Mouse (Mus musculus) bone marrow, adult 2 months (tissue): ENCODE results near the gene Fyco1.

ENCODE experiments used
- CTCF ChIP-seq: fragments of 200-500 bp; IDR thresholded peaks from 2 replicates; pipeline ENCODE4 v1.5.1; 2011; ENCODE audit warnings: low read length, control low read depth; ENCODE audit not compliant: control insufficient read depth, insufficient read depth
- POLR2A ChIP-seq: fragments of 200-500 bp; IDR thresholded peaks from 2 replicates; pipeline ENCODE4 v1.6.1; 2011; ENCODE audit warnings: low read depth, mild to moderate bottlenecking, control low read depth, low read length, borderline replicate concordance; ENCODE audit not compliant: control insufficient read depth

DNA sequence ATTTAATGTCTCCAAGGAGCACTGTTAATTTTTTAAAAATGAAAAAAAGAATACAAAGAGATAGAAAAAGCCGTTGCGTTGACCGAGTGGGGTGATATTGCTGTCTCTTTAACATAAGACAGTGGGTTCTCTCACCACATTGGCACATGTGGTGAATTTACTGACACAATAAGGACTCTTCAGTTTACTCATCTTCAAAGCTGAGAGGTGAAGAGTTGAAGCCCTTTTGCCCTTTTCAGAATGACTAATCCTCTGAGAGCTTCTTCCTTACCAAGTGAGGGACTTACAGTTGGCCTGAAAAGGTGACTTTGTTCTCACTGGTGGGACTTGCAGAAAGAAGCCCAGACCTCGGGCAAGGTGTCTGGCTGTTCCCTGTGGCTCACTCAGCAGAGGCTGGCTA lies 110.9 kb downstream of the Fyco1 start:
- TF ChIP-seq CTCF (no peak), POLR2A (no peak)
